Mouse (Mus musculus) ES-E14 (cell line): ENCODE measurements around the gene Ogfod2. TPM values are rescaled to one million over a fixed set of nuclear protein-coding genes. Genes with fewer than 3 reads are reported as not detected.

Experiments used
- DNase-seq: peaks from one replicate; pipeline ENCODE4 v3.0.0-alpha.2; 2013; ENCODE audit warnings: low read depth, low spot score
- H3K27ac ChIP-seq: 2 replicates; pipeline ENCODE4 v1.5.1; 2012; ENCODE audit warnings: low read depth, mild to moderate bottlenecking, low read length, moderate library complexity, mixed read lengths; ENCODE audit not compliant: poor library complexity, insufficient read depth, severe bottlenecking
- H3K36me3 ChIP-seq: 2 replicates; pipeline ENCODE4 v1.6.1; 2012; ENCODE audit warnings: mild to moderate bottlenecking, low read length, moderate library complexity, mixed read lengths; ENCODE audit not compliant: control insufficient read depth, poor library complexity, insufficient read depth, severe bottlenecking
- H3K4me1 ChIP-seq, 2 experiments: fragments of 150-350 bp in 1 of 2; sonication (generic) in 1 of 2; 2 replicates each; pipeline ENCODE4 v1.6.1; 2012; ENCODE audit warnings: low read length in 2 of 2, mild to moderate bottlenecking in 1 of 2, mixed read lengths in 1 of 2; ENCODE audit not compliant: control insufficient read depth in 2 of 2, insufficient read depth in 2 of 2, poor library complexity in 1 of 2
- H3K4me3 ChIP-seq, 2 experiments: fragments of 150-350 bp in 1 of 2; sonication (generic) in 1 of 2; 2 replicates each; pipeline ENCODE4 v1.5.1; 2012; ENCODE audit warnings: low read length in 2 of 2, low read depth in 1 of 2, mild to moderate bottlenecking in 1 of 2, mixed read lengths in 1 of 2; ENCODE audit not compliant: insufficient read depth in 1 of 2, poor library complexity in 1 of 2, severe bottlenecking in 1 of 2
- H3K9ac ChIP-seq: 2 replicates; pipeline ENCODE4 v1.6.1; 2012; ENCODE audit warnings: low read depth, mild to moderate bottlenecking, low read length, mixed read lengths; ENCODE audit not compliant: poor library complexity, insufficient read depth, severe bottlenecking
- H3K9me3 ChIP-seq: fragments of 150-350 bp; sonication (generic); 2 replicates; pipeline ENCODE4 v1.6.1; 2012; ENCODE audit warnings: low read depth, mild to moderate bottlenecking, low read length; ENCODE audit not compliant: control insufficient read depth, insufficient read depth
- CHD2 ChIP-seq: IDR thresholded peaks from 2 replicates; pipeline ENCODE4 v1.6.1; 2014; ENCODE audit warnings: mild to moderate bottlenecking, low read depth, low read length, inconsistent platforms
- HCFC1 ChIP-seq: IDR thresholded peaks from 2 replicates; pipeline ENCODE4 v1.6.1; 2012; ENCODE audit warnings: low read length, inconsistent platforms, borderline replicate concordance; ENCODE audit not compliant: insufficient read depth
- MAFK ChIP-seq: IDR thresholded peaks from 2 replicates; pipeline ENCODE4 v1.6.1; 2014; ENCODE audit warnings: mild to moderate bottlenecking, low read depth, low read length, inconsistent platforms; ENCODE audit not compliant: insufficient read depth
- ZC3H11A ChIP-seq: IDR thresholded peaks from 2 replicates; pipeline ENCODE4 v1.6.1; 2012; ENCODE audit warnings: low read depth, mild to moderate bottlenecking, inconsistent platforms, low read length, borderline replicate concordance
- ZNF384 ChIP-seq: IDR thresholded peaks from 2 replicates; pipeline ENCODE4 v1.6.1; 2012; ENCODE audit warnings: low read depth, low read length, inconsistent platforms
- in situ Hi-C, 2 experiments: fragments of 600-800 bp; cut with MboI; formaldehyde crosslinking; loops; one replicate each; pipeline ENCODE4 v1.15.1; 2025; ENCODE audit warnings: low sequenced_read_pairs in 2 of 2, inconsistent platforms in 1 of 2; ENCODE audit not compliant: unreplicated experiment in 2 of 2
- total RNA-seq: library from RNA; depleted of rRNA; stranded (reverse); fragments of 300-350 nt; gene quantifications from 2 replicates; pipeline ENCODE4 v1.2.3, GENCODE M21; 2012

The Ogfod2 gene
- total RNA-seq, 1 experiment = 7.8 TPM

DNA sequence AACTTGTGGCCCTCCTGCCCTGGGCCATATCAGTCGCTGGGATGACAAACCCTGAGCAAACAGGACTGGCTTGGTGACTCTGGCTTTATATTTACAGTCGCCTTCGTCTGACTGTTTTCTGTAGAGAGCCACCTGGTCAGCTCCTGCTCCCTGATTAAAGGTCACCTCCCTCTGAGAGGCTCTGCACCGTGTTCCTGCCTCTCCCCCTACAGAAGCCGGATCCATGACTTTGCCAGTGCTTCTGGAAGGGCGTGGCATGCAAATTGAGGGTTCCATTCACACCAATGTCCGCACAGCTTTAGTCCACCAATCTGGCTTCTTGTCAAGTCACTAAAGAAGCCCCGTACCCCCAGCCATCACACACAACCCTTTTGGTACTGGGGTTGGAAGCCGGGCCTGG is 35.5 kb upstream of the Ogfod2 start:
- Histone ChIP-seq H3K4me3 (peak overlapping the region; percentile 18 to 28; a peak in 2 of 4 replicates), H3K27ac (no peak overlapping the region), H3K36me3 (no peaks in the 10 kb centered on the region), H3K9me3 (no peaks in the 10 kb centered on the region), H3K4me1 (peaks cover 0 to 14% of the 10 kb centered on the region in 2 experiments; a peak in 2 of 4 replicates), H3K9ac (no peak overlapping the region)
- DNase-seq = no peak
- in situ Hi-C loops = no loop called here
- TF ChIP-seq ZNF384 (no peak), ZC3H11A (no peak), CHD2 (no peak), MAFK (no peak), HCFC1 (no peak)

DNA sequence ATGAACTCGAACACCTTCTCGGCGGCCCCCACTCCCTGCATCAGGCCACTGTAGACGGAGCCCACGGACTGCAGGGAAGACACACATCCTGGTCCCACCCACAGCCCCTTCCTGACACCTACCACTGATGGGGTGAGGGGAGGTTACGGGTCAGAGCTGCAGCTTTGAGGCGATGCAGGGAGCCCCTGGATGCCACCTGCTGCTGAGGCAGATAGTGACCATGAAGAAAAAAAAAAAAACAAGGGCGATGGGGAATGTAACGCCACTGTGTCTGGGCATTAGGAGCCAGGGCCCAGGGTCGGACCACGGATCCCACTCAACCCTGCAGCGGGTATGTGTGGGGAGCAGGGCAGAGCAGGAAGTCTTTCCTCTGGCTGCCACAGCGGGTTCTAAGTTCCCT is 34.9 kb upstream of the Ogfod2 start:
- TF ChIP-seq ZNF384 = 0 out of 2 replicates have a peak, but pooled peaks have one; percentile 18
- no peak for TF ChIP-seq MAFK
- Histone ChIP-seq H3K9me3 (no peaks in the 10 kb centered on the region), H3K4me3 (peak overlapping the region in 1 of 2 experiments; percentile 18; a peak in 2 of 4 replicates), H3K9ac (no peak overlapping the region), H3K4me1 (peaks cover 0 to 14% of the 10 kb centered on the region in 2 experiments; a peak in 2 of 4 replicates), H3K27ac (no peak overlapping the region), H3K36me3 (no peaks in the 10 kb centered on the region)
- in situ Hi-C loops = no loop called here
- DNase-seq = no peak

DNA sequence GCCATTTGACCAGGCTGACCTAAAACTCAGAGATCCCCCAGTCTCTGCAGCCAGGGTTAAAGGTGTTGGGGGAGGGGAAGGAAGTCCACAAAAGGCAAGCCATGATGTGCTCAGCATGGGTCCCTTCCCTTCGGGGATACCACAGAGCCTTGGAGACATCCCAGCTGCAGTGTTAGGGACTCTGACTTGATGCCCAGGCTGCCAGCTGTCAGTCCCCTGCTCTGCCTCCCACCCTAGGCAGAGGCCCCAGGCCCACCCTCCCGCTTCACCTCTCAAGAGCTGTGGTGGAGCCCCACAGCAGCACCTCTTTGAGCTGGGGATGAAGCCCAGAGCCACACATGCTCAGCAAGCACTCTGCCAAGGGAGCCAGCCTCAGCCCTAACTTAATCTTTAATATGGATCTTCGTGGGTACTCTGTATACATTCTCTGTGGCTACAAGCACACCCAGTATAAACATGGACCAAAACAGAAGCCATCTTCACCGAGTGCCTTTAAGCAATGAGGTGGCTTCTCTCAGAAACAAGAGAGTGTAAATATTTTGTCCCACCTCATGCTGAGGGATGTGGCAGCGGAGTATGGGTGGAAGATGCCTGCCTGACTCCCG is 34.1 kb upstream of the Ogfod2 start:
- Histone ChIP-seq H3K9me3 (no peaks in the 10 kb centered on the region), H3K36me3 (no peaks in the 10 kb centered on the region), H3K9ac (no peak overlapping the region), H3K4me3 (no peak overlapping the region), H3K4me1 (peaks cover 0 to 14% of the 10 kb centered on the region in 2 experiments; a peak in 2 of 4 replicates), H3K27ac (no peak overlapping the region)
- in situ Hi-C loops = no loop called here
- TF ChIP-seq CHD2 (no peak), HCFC1 (no peak)
- DNase-seq = no peak

DNA sequence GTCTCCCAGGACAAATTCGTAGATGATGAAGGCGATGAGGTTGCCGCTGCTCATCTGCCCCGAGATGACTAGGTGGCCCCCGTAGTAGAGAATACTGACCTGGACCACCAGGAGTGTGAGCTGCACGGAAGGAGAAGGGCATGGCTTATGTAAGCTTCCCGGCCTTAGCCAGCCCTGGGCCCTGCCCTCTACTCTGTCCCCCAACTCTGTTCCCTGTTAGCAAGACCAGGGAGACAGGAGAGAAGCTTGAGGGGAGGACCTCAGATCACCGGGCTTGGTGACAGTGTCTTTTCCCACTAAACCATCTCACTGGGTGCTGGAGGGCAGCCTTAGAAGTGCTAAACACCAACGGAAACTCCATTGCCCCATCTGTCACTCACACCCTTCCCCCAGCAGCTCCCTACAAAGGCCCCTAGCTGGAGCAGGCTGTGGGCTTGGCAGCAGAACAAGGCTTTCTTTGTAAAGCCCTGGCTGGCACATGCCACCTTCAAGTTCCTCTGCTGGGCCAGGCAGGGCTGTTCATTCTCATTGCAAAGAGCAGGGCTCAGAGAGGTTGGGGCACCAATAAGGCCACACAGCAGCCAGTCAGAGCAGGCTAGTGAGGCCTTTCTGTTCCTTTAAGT is 33.2 kb upstream of the Ogfod2 start:
- H3K9ac ChIP-seq = no peak overlapping the region
- in situ Hi-C loops = no loop called here
- TF ChIP-seq MAFK (no peak), HCFC1 (no peak), CHD2 (no peak), ZC3H11A (no peak), ZNF384 (no peak)
- peaks cover 0 to 14% of the 10 kb centered on the region in 2 experiments; a peak in 2 of 4 replicates for H3K4me1 ChIP-seq
- no peak overlapping the region for H3K4me3 ChIP-seq
- no peak overlapping the region for H3K27ac ChIP-seq
- no peaks in the 10 kb centered on the region for H3K9me3 ChIP-seq
- DNase-seq = no peak
- no peaks in the 10 kb centered on the region for H3K36me3 ChIP-seq
